27 mouse cellular contexts compared by ENCODE assay signal in the genomic region with DNA sequence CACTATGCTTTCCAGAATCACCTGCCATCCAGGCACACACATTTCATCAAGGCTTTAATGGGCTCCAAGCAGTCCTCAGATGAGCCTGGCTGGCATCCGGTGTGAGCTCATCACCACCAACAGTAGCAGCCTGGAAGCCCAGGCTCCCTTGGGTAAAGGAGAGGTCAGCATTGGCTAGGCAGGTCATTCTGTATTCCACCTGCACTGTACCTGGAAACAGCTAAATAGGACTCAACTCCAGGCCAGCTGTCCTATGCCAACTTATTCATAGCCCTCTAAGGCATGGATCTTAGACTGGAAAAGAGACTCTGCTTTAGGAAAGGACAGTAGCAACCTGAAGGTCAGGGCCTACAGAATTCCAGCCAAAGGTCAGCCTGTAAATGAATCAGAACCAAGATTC.
"Had no signal": no experiment of that assay in that cellular context is flagged by ENCODE, and none has a peak within 500 bp of the region (broad histone marks: within the 10 kb centered on the region; RNA-seq: fewer than 3 reads in every experiment).

No protein-coding gene starts in this region.

- ATAC-seq: hindbrain, embryonic 16.5 days; inflammation-experienced regulatory T-cells, adult 6 months; intestine, embryonic 15.5 days; intestine, postnatal 0 days had no signal

- DNase-seq: gastrocnemius, postnatal 10 days; gastrocnemius, postnatal 25 days; heart, adult 18-20 months; heart, postnatal 10 days; heart, postnatal 4 days; kidney, adult 18-20 months; kidney, adult 8-10 months; kidney, postnatal 10 days; kidney, postnatal 25 days; kidney, postnatal 4 days; liver; liver, embryonic 13.5 days had no signal

- H3K27me3 ChIP-seq: heart, embryonic 12.5 days; hindbrain, embryonic 12.5 days; intestine, embryonic 15.5 days; limb, embryonic 12.5 days; liver, embryonic 13.5 days; liver, embryonic 15.5 days had no signal

- H3K4me3 ChIP-seq: heart, embryonic 10.5 days; heart, embryonic 12.5 days; hindbrain, embryonic 10.5 days; hindbrain, embryonic 12.5 days; intestine, embryonic 15.5 days; layer of hippocampus, adult 2 months; left cerebral cortex, adult 2 months; limb, embryonic 10.5 days; limb, embryonic 12.5 days; liver, embryonic 13.5 days; liver, embryonic 15.5 days had no signal

- H3K4me1 ChIP-seq: heart, embryonic 12.5 days; intestine, embryonic 15.5 days; liver, embryonic 13.5 days; liver, embryonic 15.5 days had no signal

- H3K36me3 ChIP-seq: heart, embryonic 12.5 days; hindbrain, embryonic 12.5 days; intestine, embryonic 15.5 days; limb, embryonic 10.5 days; limb, embryonic 12.5 days; liver, embryonic 13.5 days; liver, embryonic 15.5 days had no signal

- H3K27ac ChIP-seq: heart, embryonic 10.5 days; hindbrain, embryonic 12.5 days; hindbrain, embryonic 14.5 days; intestine, embryonic 15.5 days; layer of hippocampus, adult 2 months; left cerebral cortex, adult 2 months; limb, embryonic 10.5 days; limb, embryonic 12.5 days; liver, embryonic 13.5 days; liver, embryonic 15.5 days had no signal

- H3K9me3 ChIP-seq: heart, embryonic 10.5 days; heart, embryonic 12.5 days; hindbrain, embryonic 10.5 days; hindbrain, embryonic 12.5 days; intestine, embryonic 15.5 days; limb, embryonic 10.5 days; limb, embryonic 12.5 days; liver, embryonic 13.5 days; liver, embryonic 15.5 days had no signal

- H3K4me2 ChIP-seq: heart, embryonic 12.5 days; hindbrain, embryonic 12.5 days; hindbrain, embryonic 14.5 days; intestine, embryonic 15.5 days; limb, embryonic 12.5 days; liver, embryonic 11.5 days; liver, embryonic 13.5 days; liver, embryonic 15.5 days had no signal

- H3K9ac ChIP-seq: heart, embryonic 12.5 days; hindbrain, embryonic 12.5 days; hindbrain, embryonic 14.5 days; intestine, embryonic 15.5 days; limb, embryonic 12.5 days; liver, embryonic 13.5 days; liver, embryonic 15.5 days had no signal
